Mouse (Mus musculus) CH12F3 (cell line): ENCODE results near the gene Col4a2.

ENCODE experiments used
- in situ Hi-C: fragments of 300-500 bp; cut with MboI; formaldehyde crosslinking; loops from 2 replicates; pipeline ENCODE4 v1.14.3; 2020; ENCODE audit warnings: low sequenced_read_pairs

Col4a2 gene

DNA sequence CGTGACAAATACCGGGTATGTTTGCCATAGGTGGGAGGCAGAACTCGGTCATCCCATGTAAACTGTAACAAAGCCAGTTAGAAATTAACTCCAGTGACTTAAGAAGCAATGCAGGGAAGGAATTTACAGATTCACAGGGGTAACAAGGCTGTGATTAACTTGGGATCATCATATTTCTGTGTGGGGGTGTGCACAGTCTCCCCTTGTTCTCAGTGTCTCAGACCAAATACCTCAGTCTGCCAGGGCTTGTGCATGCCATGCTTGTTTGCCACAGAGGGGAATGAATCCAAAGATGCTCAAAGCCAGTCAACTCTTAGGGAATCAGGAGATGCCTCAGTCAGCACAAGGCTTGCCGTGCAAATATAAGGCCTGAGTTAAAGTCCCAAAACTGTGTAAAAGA, 89.6 kb downstream of the Col4a2 start:
- in situ Hi-C loops: no loop called here

DNA sequence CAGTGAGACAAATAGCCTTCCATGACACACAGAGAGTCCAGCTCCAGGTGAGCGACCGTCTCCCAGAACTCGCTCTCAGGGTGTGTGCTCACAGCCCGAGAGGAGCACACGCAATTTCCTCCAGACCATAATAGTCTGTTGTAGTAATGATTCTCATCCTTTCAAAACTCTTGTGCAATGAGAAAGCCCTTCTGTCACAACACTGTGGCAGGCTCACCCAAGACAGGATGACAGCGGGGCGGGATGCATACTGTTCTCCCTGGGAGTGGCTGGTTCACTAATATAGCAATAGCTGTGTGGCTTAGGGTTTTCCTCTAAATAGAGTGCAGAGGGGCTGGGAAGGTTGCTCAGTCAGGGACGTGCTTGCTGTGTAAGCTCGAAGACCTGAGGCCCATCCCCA, 91.2 kb downstream of the Col4a2 start:
- in situ Hi-C loops: no loop called here

- in situ Hi-C loops: no loop called here
These were observed 92.0 kb downstream of the Col4a2 start for GRCm38 (mm10) chr8:11404614-11405013.

GRCm38 (mm10) chr8:11405722-11406481, 93.3 kb downstream of the Col4a2 start:
- in situ Hi-C loops: no loop called here

GRCm38 (mm10) chr8:11411504-11412124, 99.0 kb downstream of the Col4a2 start:
- in situ Hi-C loops: no loop called here

GRCm38 (mm10) chr8:11412450-11412849, 99.8 kb downstream of the Col4a2 start:
- in situ Hi-C loops: no loop called here

GRCm38 (mm10) chr8:11414304-11414703, 101.7 kb downstream of the Col4a2 start:
- in situ Hi-C loops: no loop called here

GRCm38 (mm10) chr8:11415089-11415488, 102.5 kb downstream of the Col4a2 start:
- in situ Hi-C loops: no loop called here

DNA sequence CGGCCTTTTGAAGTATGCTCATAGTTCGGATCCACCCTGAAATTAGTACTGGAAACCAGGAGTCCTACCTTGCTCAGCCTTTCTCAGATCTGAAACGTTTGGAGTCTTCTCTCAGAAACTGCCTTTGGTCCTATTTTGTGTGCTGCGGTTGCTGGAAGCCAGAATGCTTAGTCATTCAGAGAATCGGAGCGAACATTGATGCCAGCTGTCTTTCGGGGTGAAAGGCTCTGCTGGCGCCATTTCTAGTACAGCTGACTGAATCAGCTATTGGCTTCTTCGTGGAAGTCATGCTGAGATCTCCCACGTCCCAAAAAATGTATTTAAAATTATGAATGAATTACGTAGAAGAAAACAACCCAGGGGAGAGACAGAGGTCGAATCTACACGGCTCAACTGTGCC, 105.2 kb downstream of the Col4a2 start:
- in situ Hi-C loops: no loop called here

DNA sequence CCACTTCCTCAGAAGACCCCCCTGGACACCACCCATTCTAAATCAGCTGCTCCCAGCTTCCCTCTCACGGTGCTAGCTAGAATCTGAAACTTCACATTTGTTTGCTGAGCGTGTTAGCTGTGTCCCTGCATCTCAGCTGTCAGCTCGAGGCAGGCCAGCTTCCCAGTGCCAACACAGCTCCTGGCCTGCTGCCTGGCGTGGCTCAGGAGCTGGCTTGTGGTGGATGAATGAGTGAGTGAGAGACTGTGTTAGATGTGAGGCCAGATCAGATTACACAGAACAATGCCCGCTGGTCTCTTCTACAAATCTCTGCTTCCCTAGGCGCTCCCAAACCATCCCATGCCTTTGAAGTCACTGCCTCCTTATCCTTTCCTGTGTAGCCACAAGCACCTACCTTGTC, 106.6 kb downstream of the Col4a2 start:
- in situ Hi-C loops: no loop called here

GRCm38 (mm10) chr8:11419645-11420044, 107.0 kb downstream of the Col4a2 start:
- in situ Hi-C loops: no loop called here

DNA sequence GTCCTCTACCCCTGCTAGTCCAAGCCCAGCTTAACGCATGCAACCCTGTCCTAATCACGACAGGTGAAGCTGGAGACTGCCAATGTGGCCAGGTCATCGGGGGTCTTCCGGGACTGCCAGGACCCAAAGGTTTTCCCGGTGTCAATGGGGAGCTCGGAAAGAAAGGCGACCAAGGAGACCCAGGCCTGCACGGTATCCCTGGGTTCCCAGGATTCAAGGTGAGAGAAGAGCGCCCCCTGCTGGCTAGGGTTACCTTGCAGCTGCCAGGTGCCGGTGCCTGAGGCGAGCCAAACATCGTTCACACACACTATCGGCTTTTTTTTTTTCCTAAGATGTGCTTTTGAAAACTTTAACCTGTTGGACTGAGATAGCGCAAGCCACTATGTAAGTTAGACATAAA, 108.5 kb downstream of the Col4a2 start:
- in situ Hi-C loops: no loop called here

DNA sequence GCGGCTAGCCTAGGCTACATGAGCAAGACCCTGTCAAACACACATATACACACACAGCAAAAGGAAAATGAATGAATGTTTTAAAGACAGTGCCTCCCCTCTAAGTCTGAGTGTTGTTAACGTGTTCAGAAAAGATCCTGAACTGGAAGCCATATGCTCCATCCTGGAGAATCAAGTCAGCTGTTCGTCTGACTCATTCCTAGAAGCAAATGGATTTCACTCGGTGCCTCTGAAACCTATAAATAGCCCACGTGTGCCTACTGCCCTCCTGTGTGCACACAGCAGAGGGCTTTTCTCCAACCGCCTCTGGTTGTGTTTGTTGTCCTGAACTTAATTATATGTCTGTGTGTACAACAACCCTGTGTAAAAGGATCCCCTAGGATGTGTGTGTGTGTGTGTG, 109.4 kb downstream of the Col4a2 start:
- in situ Hi-C loops: no loop called here

- in situ Hi-C loops: no loop called here
These were observed 110.5 kb downstream of the Col4a2 start for GRCm38 (mm10) chr8:11423091-11423490.

- in situ Hi-C loops: loop anchor here (10.0 kb wide), 1 partner anchor 54 kb away; no protein-coding TSS in a partner anchor
These were observed 118.1 kb downstream of the Col4a2 start for GRCm38 (mm10) chr8:11430688-11431087.

- in situ Hi-C loops: loop anchor here (10.0 kb wide), 1 partner anchor 47 kb away; no protein-coding TSS in a partner anchor
These were observed 125.3 kb downstream of the Col4a2 start for GRCm38 (mm10) chr8:11437862-11438261.

DNA sequence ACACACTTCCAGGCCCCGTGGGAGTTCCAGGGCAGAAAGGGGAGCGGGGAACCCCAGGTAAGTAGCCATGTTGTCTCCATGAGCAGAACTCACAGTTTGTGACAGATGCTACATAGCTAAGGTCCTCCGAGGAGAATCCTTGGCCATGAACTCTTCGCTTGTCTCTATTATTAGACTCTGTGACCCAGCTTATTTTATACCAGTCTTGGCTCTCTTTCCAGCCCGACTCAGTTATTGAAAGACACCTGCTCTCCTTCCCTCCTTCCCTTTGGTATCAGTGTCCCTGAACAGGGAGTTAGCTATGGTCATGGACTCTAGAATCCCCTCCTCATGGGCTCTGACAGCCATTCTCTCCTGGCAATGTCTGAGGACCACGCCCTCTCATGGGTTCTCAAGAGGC, 128.7 kb downstream of the Col4a2 start:
- in situ Hi-C loops: no loop called here

GRCm38 (mm10) chr8:11443611-11444010, 131.0 kb downstream of the Col4a2 start:
- in situ Hi-C loops: no loop called here

GRCm38 (mm10) chr8:11444216-11444615, 131.6 kb downstream of the Col4a2 start:
- in situ Hi-C loops: no loop called here

DNA sequence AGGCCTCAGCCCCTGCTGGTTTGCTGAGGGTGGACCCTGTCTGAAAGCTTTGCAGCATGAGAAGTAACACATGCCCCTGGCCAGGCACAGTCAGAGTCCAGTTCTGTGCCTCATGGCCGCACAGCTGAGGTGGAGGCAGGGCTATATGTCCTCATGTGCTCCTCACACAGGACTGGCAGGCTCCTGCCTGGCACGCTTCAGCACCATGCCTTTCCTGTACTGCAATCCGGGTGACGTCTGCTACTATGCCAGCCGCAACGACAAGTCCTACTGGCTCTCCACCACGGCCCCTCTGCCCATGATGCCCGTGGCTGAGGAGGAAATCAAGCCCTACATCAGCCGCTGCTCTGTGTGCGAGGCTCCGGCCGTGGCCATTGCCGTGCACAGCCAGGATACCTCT, 133.2 kb downstream of the Col4a2 start:
- in situ Hi-C loops: no loop called here

GRCm38 (mm10) chr8:11447910-11448570, 135.4 kb downstream of the Col4a2 start:
- in situ Hi-C loops: no loop called here
